Mouse (Mus musculus) testis, adult 2 months (tissue): ENCODE measurements at regions not wholly inside any gene's neighbourhood (a gene's known extent, or its start where the extent isn't known, plus 50 kb on each side); places are given as distances from the start of the nearest gene placed in this dataset.

Experiments
- CTCF ChIP-seq: fragments of 200-500 bp; IDR thresholded peaks from 2 replicates; pipeline ENCODE4 v1.5.1; 2012; ENCODE audit warnings: low read depth, mild to moderate bottlenecking, inconsistent platforms, low read length, moderate library complexity; ENCODE audit not compliant: control insufficient read depth, insufficient read depth, insufficient replicate concordance
- POLR2A ChIP-seq: fragments of 200-500 bp; IDR thresholded peaks from 2 replicates; pipeline ENCODE4 v1.6.1; 2012; ENCODE audit warnings: low read depth, mild to moderate bottlenecking, inconsistent platforms, low read length, moderate library complexity; ENCODE audit not compliant: control insufficient read depth

DNA sequence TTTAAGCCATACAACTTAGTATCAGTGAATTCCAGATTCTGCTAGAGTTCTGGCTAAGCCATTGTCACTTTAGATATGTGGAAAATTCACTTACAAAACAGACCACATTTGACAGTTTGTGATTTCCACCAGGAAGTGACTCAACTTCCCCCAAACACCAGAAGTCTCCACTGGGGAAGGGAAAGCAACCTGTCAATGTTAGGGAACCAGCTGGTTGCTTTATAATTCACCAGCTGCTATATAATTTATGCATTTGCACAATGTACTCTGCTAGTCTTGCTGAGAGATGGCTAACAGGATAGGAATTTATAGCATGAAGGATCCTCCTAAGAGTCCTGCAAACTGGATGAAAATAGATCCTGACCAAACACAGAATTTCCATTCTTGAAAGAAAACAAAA is 72.9 kb upstream of the Nxt1 start:
- no peak for TF ChIP-seq POLR2A
- no peak for TF ChIP-seq CTCF
